Mouse (Mus musculus): ENCODE data around the gene Fbxl14. TPM values are rescaled to one million over a fixed set of nuclear protein-coding genes. Genes with fewer than 3 reads are reported as not detected.

The Fbxl14 gene
- polyA plus RNA-seq, 1 experiment from 2014 or later = 2.4 TPM

GRCm38 (mm10) chr6:119473992-119474391, 5.5 kb upstream of the Fbxl14 start:
- Histone ChIP-seq H3K9me3 (ENCODE audit: low read length) (no peaks in the 10 kb centered on the region), H3K9ac (replicated peaks) (no peak overlapping the region), H3K4me3 (ENCODE audit: low read depth, low read length) (no peak overlapping the region), H3K36me3 (replicated peaks; ENCODE audit: insufficient read depth, low read length) (no peaks in the 10 kb centered on the region), H3K4me2 (ENCODE audit: low read depth, low read length) (0 out of 2 replicates have a peak overlapping the region, but pooled peaks have one; percentile 18), H3K27ac (ENCODE audit: low read depth) (no peak overlapping the region), H3K27me3 (ENCODE audit: insufficient read depth, low read length) (no peaks in the 10 kb centered on the region), H3K4me1 (ENCODE audit: insufficient read depth) (peaks cover 23% of the 10 kb centered on the region)
- TF ChIP-seq EP300 (IDR thresholded peaks at IDR 0.05; ENCODE audit: low read depth) (no peak), CTCF (IDR thresholded peaks at IDR 0.05; ENCODE audit: low read depth) (no peak)
- DNase-seq = no peak
- 43% methylated on average over 4 of the region's 4 CpGs for WGBS (ENCODE audit: insufficient replicate concordance)
- no peak for ATAC-seq

- no peaks in the 10 kb centered on the region for H3K36me3 ChIP-seq (replicated peaks; ENCODE audit: insufficient read depth, low read length)
- H3K9ac ChIP-seq (replicated peaks) = no peak overlapping the region
- H3K4me2 ChIP-seq (ENCODE audit: low read depth, low read length) = no peak overlapping the region
- H3K27ac ChIP-seq (ENCODE audit: low read depth) = no peak overlapping the region
- H3K4me1 ChIP-seq (ENCODE audit: insufficient read depth) = peaks cover 36% of the 10 kb centered on the region
- DNase-seq (no peak), ATAC-seq (no peak)
- WGBS (ENCODE audit: insufficient replicate concordance) = 47% methylated on average over 6 of the region's 6 CpGs
- no peaks in the 10 kb centered on the region for H3K9me3 ChIP-seq (ENCODE audit: low read length)
- H3K4me3 ChIP-seq (ENCODE audit: low read depth, low read length) = no peak overlapping the region
- no peaks in the 10 kb centered on the region for H3K27me3 ChIP-seq (ENCODE audit: insufficient read depth, low read length)
- TF ChIP-seq CTCF (IDR thresholded peaks at IDR 0.05; ENCODE audit: low read depth) (no peak), EP300 (IDR thresholded peaks at IDR 0.05; ENCODE audit: low read depth) (no peak)
These were observed 3.5 kb upstream of the Fbxl14 start for GRCm38 (mm10) chr6:119475988-119476387.

GRCm38 (mm10) chr6:119477686-119478310, 1.7 kb upstream of the Fbxl14 start:
- ATAC-seq = no peak
- H3K27ac ChIP-seq (ENCODE audit: low read depth) = 0 out of 2 replicates have a peak overlapping the region, but pooled peaks have one; percentile 99

GRCm38 (mm10) chr6:119478560-119479342, 717 bp upstream of the Fbxl14 start:
- peak overlapping the region; percentile 89 for H3K4me2 ChIP-seq (ENCODE audit: low read depth, low read length)
- H3K9me3 ChIP-seq (ENCODE audit: low read length) = no peaks in the 10 kb centered on the region
- peak overlapping the region; percentile 92 for H3K9ac ChIP-seq (replicated peaks)
- WGBS (ENCODE audit: insufficient replicate concordance) = 3% methylated on average over 36 of the region's 49 CpGs
- no peak for TF ChIP-seq EP300 (IDR thresholded peaks at IDR 0.05; ENCODE audit: low read depth)
- no peak for TF ChIP-seq CTCF (IDR thresholded peaks at IDR 0.05; ENCODE audit: low read depth)
- H3K27ac ChIP-seq (ENCODE audit: low read depth) = peak overlapping the region; percentile 99
- 0 out of 2 replicates have a peak, but pooled peaks cover 5% of the 10 kb centered on the region for H3K36me3 ChIP-seq (replicated peaks; ENCODE audit: insufficient read depth, low read length)
- H3K4me1 ChIP-seq (ENCODE audit: insufficient read depth) = peaks cover 38% of the 10 kb centered on the region
- peak overlapping the region; percentile 89 for H3K4me3 ChIP-seq (ENCODE audit: low read depth, low read length)
- DNase-seq = peak; percentile 87
- peak; percentile 87 for ATAC-seq
- no peaks in the 10 kb centered on the region for H3K27me3 ChIP-seq (ENCODE audit: insufficient read depth, low read length)

More at GRCm38 (mm10) chr6:119477686-119478310, 1.7 kb upstream of the Fbxl14 start:
- H3K27me3 ChIP-seq (ENCODE audit: insufficient read depth, low read length) = no peaks in the 10 kb centered on the region
- H3K9me3 ChIP-seq (ENCODE audit: low read length) = no peaks in the 10 kb centered on the region
- H3K36me3 ChIP-seq (replicated peaks; ENCODE audit: insufficient read depth, low read length) = no peaks in the 10 kb centered on the region
- peaks cover 38% of the 10 kb centered on the region for H3K4me1 ChIP-seq (ENCODE audit: insufficient read depth)
- no peak overlapping the region for H3K9ac ChIP-seq (replicated peaks)
- no peak for DNase-seq
- WGBS (ENCODE audit: insufficient replicate concordance) = 54% methylated on average over 13 of the region's 13 CpGs
- H3K4me2 ChIP-seq (ENCODE audit: low read depth, low read length) = peak overlapping the region; percentile 89; the same call in 1 of the 2 replicates
- H3K4me3 ChIP-seq (ENCODE audit: low read depth, low read length) = no peak overlapping the region
- no peak for TF ChIP-seq EP300 (IDR thresholded peaks at IDR 0.05; ENCODE audit: low read depth)

GRCm38 (mm10) chr6:119479876-119480705, 623 bp downstream of the Fbxl14 start:
- Histone ChIP-seq H3K4me1 (ENCODE audit: insufficient read depth) (peaks cover 40% of the 10 kb centered on the region), H3K4me2 (ENCODE audit: low read depth, low read length) (peak overlapping the region; percentile 89), H3K27me3 (ENCODE audit: insufficient read depth, low read length) (no peaks in the 10 kb centered on the region), H3K36me3 (replicated peaks; ENCODE audit: insufficient read depth, low read length) (peaks cover 9% of the 10 kb centered on the region; the same call in 1 of the 2 replicates), H3K4me3 (ENCODE audit: low read depth, low read length) (peak overlapping the region; percentile 89), H3K27ac (ENCODE audit: low read depth) (peak overlapping the region; percentile 99), H3K9me3 (ENCODE audit: low read length) (no peaks in the 10 kb centered on the region), H3K9ac (replicated peaks) (peak overlapping the region; percentile 92)
- under 1% methylated on average over 61 of the region's 70 CpGs for whole genome bisulfite sequencing (ENCODE audit: insufficient replicate concordance)
- no peak; the same call in 1 of the 2 replicates for TF ChIP-seq CTCF (IDR thresholded peaks at IDR 0.05; ENCODE audit: low read depth)
- no peak for TF ChIP-seq EP300 (IDR thresholded peaks at IDR 0.05; ENCODE audit: low read depth)
- peak; percentile 73 for DNase-seq
- peak; percentile 28 for ATAC-seq
